Mouse (Mus musculus) erythroblast, embryonic 14.5 days (primary cell): ENCODE data around the gene Ndufa13.

ENCODE experiments used
- GATA1 ChIP-seq: IDR thresholded peaks from 2 replicates; pipeline ENCODE4 v1.6.1; 2012; ENCODE audit warnings: low read length, inconsistent platforms, mixed read lengths
- TAL1 ChIP-seq: IDR thresholded peaks from 3 replicates; pipeline ENCODE4 v1.6.1; 2012; ENCODE audit warnings: low read length, inconsistent platforms, mixed read lengths

GRCm38 (mm10) chr8:69903063-69903542 lies 745 bp upstream of the Ndufa13 start:
- TF ChIP-seq TAL1 (peak; percentile 45; the same call in 1 of the 3 replicates), GATA1 (peak; percentile 47; the same call in 1 of the 2 replicates)
